Mouse (Mus musculus) CH12.LX (cell line): ENCODE measurements around the gene Pam16. TPM values are rescaled to one million over a fixed set of nuclear protein-coding genes. Genes with fewer than 3 reads are reported as not detected.

Experiments used
- DNase-seq: peaks from one replicate; pipeline ENCODE4 v3.0.0-alpha.2; 2013; ENCODE audit errors: extremely low read depth
- H3K27ac ChIP-seq: 2 replicates; pipeline ENCODE4 v1.5.1; 2012; ENCODE audit warnings: low read depth, mild to moderate bottlenecking, control low read depth, moderate library complexity; ENCODE audit not compliant: insufficient read depth
- H3K27me3 ChIP-seq: replicated peaks from 2 replicates; pipeline ENCODE3; 2012; ENCODE audit warnings: inconsistent platforms
- H3K36me3 ChIP-seq, 2 experiments: replicated peaks in 1 of 2; 2 replicates each; pipeline versions ENCODE3 to v1.6.1; 2012; ENCODE audit warnings: inconsistent platforms in 1 of 2, low read length in 1 of 2, mild to moderate bottlenecking in 1 of 2, mixed read lengths in 1 of 2, moderate library complexity in 1 of 2; ENCODE audit not compliant: control insufficient read depth in 1 of 2, insufficient read depth in 1 of 2
- H3K4me1 ChIP-seq, 2 experiments: 2 replicates each; pipeline ENCODE4 v1.6.1; 2012; ENCODE audit warnings: inconsistent platforms in 1 of 2, moderate library complexity in 1 of 2; ENCODE audit not compliant: insufficient read depth in 2 of 2, control insufficient read depth in 1 of 2
- H3K4me2 ChIP-seq: 2 replicates; pipeline ENCODE4 v1.6.1; 2012; ENCODE audit warnings: low read depth, mild to moderate bottlenecking, control low read depth; ENCODE audit not compliant: poor library complexity, insufficient read depth, severe bottlenecking
- H3K4me3 ChIP-seq, 3 experiments: fragments of 150-350 bp in 1 of 3; sonication (generic) in 1 of 3; replicated peaks in 1 of 3; 2 replicates each; pipeline versions ENCODE3 to v1.5.1; 2011 to 2012; ENCODE audit warnings: low read depth in 2 of 3, low read length in 2 of 3, mild to moderate bottlenecking in 2 of 3, moderate library complexity in 2 of 3, control low read depth in 1 of 3, improper control_type of control experiment in 1 of 3, inconsistent platforms in 1 of 3, mixed read lengths in 1 of 3; ENCODE audit not compliant: poor library complexity in 1 of 3
- H3K79me2 ChIP-seq: replicated peaks from 2 replicates; pipeline ENCODE4 v1.6.1; 2012; ENCODE audit warnings: mild to moderate bottlenecking, moderate library complexity; ENCODE audit not compliant: control insufficient read depth, poor library complexity, insufficient read depth, severe bottlenecking; ENCODE audit errors: extremely low read depth
- H3K9ac ChIP-seq: 2 replicates; pipeline ENCODE4 v1.6.1; 2012; ENCODE audit warnings: low read depth, mild to moderate bottlenecking, control low read depth, moderate library complexity; ENCODE audit not compliant: insufficient read depth
- H3K9me3 ChIP-seq: replicated peaks from 2 replicates; pipeline ENCODE3; 2012; ENCODE audit warnings: low read length, inconsistent platforms, mixed read lengths
- BHLHE40 ChIP-seq: IDR thresholded peaks from 2 replicates; pipeline ENCODE4 v1.6.1; 2011; ENCODE audit warnings: mild to moderate bottlenecking, low read depth, low read length, improper control_type of control experiment
- CHD2 ChIP-seq: IDR thresholded peaks from 2 replicates; pipeline ENCODE4 v1.6.1; 2011; ENCODE audit warnings: low read length, improper control_type of control experiment
- CTCF ChIP-seq, 2 experiments: IDR thresholded peaks in 1 of 2; conservative IDR thresholded peaks in 1 of 2; 2 replicates each; pipeline ENCODE4 v1.5.1; 2011 to 2012; ENCODE audit warnings: low read depth in 2 of 2, low read length in 2 of 2, improper control_type of control experiment in 1 of 2, inconsistent platforms in 1 of 2, mild to moderate bottlenecking in 1 of 2, moderate library complexity in 1 of 2
- ELF1 ChIP-seq: IDR thresholded peaks from 2 replicates; pipeline ENCODE4 v1.6.1; 2014; ENCODE audit warnings: low read depth, mild to moderate bottlenecking, inconsistent platforms, low read length, improper control_type of control experiment
- ETS1 ChIP-seq: conservative IDR thresholded peaks from 2 replicates; pipeline ENCODE4 v1.6.1; 2012; ENCODE audit warnings: low read depth, mild to moderate bottlenecking, inconsistent platforms, low read length, improper control_type of control experiment, moderate library complexity
- GABPA ChIP-seq: IDR thresholded peaks from 2 replicates; pipeline ENCODE4 v1.6.1; 2012; ENCODE audit warnings: low read depth, low read length, improper control_type of control experiment, inconsistent platforms; ENCODE audit not compliant: insufficient replicate concordance
- IRF4 ChIP-seq: IDR thresholded peaks from 2 replicates; pipeline ENCODE4 v1.6.1; 2014; ENCODE audit warnings: low read depth, mild to moderate bottlenecking, inconsistent platforms, low read length, improper control_type of control experiment
- JUND ChIP-seq: conservative IDR thresholded peaks from 2 replicates; pipeline ENCODE4 v1.6.1; 2011; ENCODE audit warnings: low read depth, low read length, improper control_type of control experiment
- KAT2A ChIP-seq: IDR thresholded peaks from 2 replicates; pipeline ENCODE4 v1.6.1; 2012; ENCODE audit warnings: low read length, improper control_type of control experiment, inconsistent platforms; ENCODE audit not compliant: insufficient replicate concordance
- MAX ChIP-seq: IDR thresholded peaks from 2 replicates; pipeline ENCODE4 v1.6.1; 2011; ENCODE audit warnings: low read length, improper control_type of control experiment
- MAZ ChIP-seq: IDR thresholded peaks from 2 replicates; pipeline ENCODE4 v1.6.1; 2012; ENCODE audit warnings: low read depth, mild to moderate bottlenecking, inconsistent platforms, low read length, improper control_type of control experiment, moderate library complexity
- MEF2A ChIP-seq: IDR thresholded peaks from 2 replicates; pipeline ENCODE4 v1.6.1; 2014; ENCODE audit warnings: low read depth, mild to moderate bottlenecking, inconsistent platforms, low read length, improper control_type of control experiment, borderline replicate concordance
- MXI1 ChIP-seq: IDR thresholded peaks from 2 replicates; pipeline ENCODE4 v1.6.1; 2011; ENCODE audit warnings: mild to moderate bottlenecking, low read depth, low read length, improper control_type of control experiment
- MYC ChIP-seq: IDR thresholded peaks from 2 replicates; pipeline ENCODE4 v1.6.1; 2011; ENCODE audit warnings: low read depth, mild to moderate bottlenecking, improper control_type of control experiment, low read length
- NELFE ChIP-seq: IDR thresholded peaks from 2 replicates; pipeline ENCODE4 v1.6.1; 2011; ENCODE audit warnings: low read depth, low read length, improper control_type of control experiment
- NRF1 ChIP-seq: IDR thresholded peaks from 2 replicates; pipeline ENCODE4 v1.6.1; 2014; ENCODE audit warnings: low read depth, mild to moderate bottlenecking, inconsistent platforms, low read length, improper control_type of control experiment, moderate library complexity
- POLR2A ChIP-seq: IDR thresholded peaks from 2 replicates; pipeline ENCODE4 v1.6.1; 2011; ENCODE audit warnings: low read depth, mild to moderate bottlenecking, improper control_type of control experiment, low read length
- RAD21 ChIP-seq: IDR thresholded peaks from 2 replicates; pipeline ENCODE4 v1.6.1; 2011; ENCODE audit warnings: low read depth, mild to moderate bottlenecking, low read length, improper control_type of control experiment, moderate library complexity
- SMC3 ChIP-seq: IDR thresholded peaks from 2 replicates; pipeline ENCODE4 v1.6.1; 2011; ENCODE audit warnings: low read depth, low read length, improper control_type of control experiment
- TCF12 ChIP-seq: IDR thresholded peaks from 2 replicates; pipeline ENCODE4 v1.6.1; 2014; ENCODE audit warnings: low read depth, mild to moderate bottlenecking, inconsistent platforms, low read length, improper control_type of control experiment
- USF1 ChIP-seq: IDR thresholded peaks from 2 replicates; pipeline ENCODE4 v1.6.1; 2014; ENCODE audit warnings: low read depth, mild to moderate bottlenecking, inconsistent platforms, low read length, improper control_type of control experiment
- ZC3H11A ChIP-seq: IDR thresholded peaks from 2 replicates; pipeline ENCODE4 v1.6.1; 2012; ENCODE audit warnings: low read depth, mild to moderate bottlenecking, inconsistent platforms, low read length, improper control_type of control experiment
- ZMIZ1 ChIP-seq: IDR thresholded peaks from 2 replicates; pipeline ENCODE4 v1.6.1; 2012; ENCODE audit warnings: low read depth, mild to moderate bottlenecking, inconsistent platforms, low read length, improper control_type of control experiment
- dilution Hi-C: fragments of 300-500 bp; cut with MboI; formaldehyde crosslinking; loops from 2 replicates; pipeline ENCODE4 v1.14.3; 2020; ENCODE audit warnings: low sequenced_read_pairs; ENCODE audit not compliant: extremely low pct_unique_long_range_greater_than_20kb, extremely low pct_ligation_motif_present
- in situ Hi-C: fragments of 300-500 bp; cut with MboI; formaldehyde crosslinking; loops from 3 replicates; pipeline ENCODE4 v1.14.3; 2019; ENCODE audit warnings: low sequenced_read_pairs, low pct_ligation_motif_present, low pct_unique_long_range_greater_than_20kb, mixed read lengths
- polyA plus RNA-seq: library from polyadenylated mRNA; unstranded; fragments of >175 nt; gene quantifications from 2 replicates; pipeline ENCODE4 v1.2.1, GENCODE M21; 2012; ENCODE audit warnings: low read depth; ENCODE audit not compliant: insufficient read length
- total RNA-seq, 2 experiments: library from RNA; depleted of rRNA; stranded (reverse); fragments of 300-350 nt in 1 of 2; fragments of >200 nt in 1 of 2; gene quantifications; 2 replicates each; pipeline ENCODE4 v1.2.3; 2012 to 2014

Gene Pam16
- total and polyA plus RNA-seq, 3 experiments: 11.6 to 152 (median 103) TPM

GRCm38 (mm10) chr16:4629950-4630349 lies 5.2 kb upstream of the Pam16 start:
- in situ Hi-C loops (loop anchor here (5.0 to 25.0 kb wide), 2 partner anchors 42 to 507 kb away; partner anchors contain the start of genes Ppl and Sec14l5), dilution Hi-C loops (no loop called here)
- Histone ChIP-seq H3K9me3 (no peaks in the 10 kb centered on the region), H3K4me1 (peaks cover 3 to 31% of the 10 kb centered on the region in 2 experiments; a peak in 2 of 4 replicates), H3K4me2 (no peak overlapping the region), H3K36me3 (peaks cover 75 to 93% of the 10 kb centered on the region in 2 experiments), H3K27me3 (no peaks in the 10 kb centered on the region), H3K4me3 (no peak overlapping the region), H3K27ac (no peak overlapping the region), H3K9ac (no peak overlapping the region), H3K79me2 (no peaks in the 10 kb centered on the region)
- TF ChIP-seq RAD21: peak; percentile 94
- TF ChIP-seq JUND: no peak
- 0 out of 2 replicates have a peak, but pooled peaks have one; percentile 21 for TF ChIP-seq NRF1
- TF ChIP-seq SMC3: peak; percentile 99
- TF ChIP-seq KAT2A: no peak
- 0 out of 2 replicates have a peak, but pooled peaks have one; percentile 14 for TF ChIP-seq USF1
- peak; percentile 98 to 99 for TF ChIP-seq CTCF (conservative IDR thresholded peaks at IDR 0.05 in 1 of 2, IDR thresholded peaks at IDR 0.05 in 1 of 2; ENCODE audit: low read depth in 2 of 2, low read length in 2 of 2)
- 0 out of 2 replicates have a peak, but pooled peaks have one; percentile 67 for TF ChIP-seq MAZ
- peak; percentile 71 for TF ChIP-seq ZC3H11A
- TF ChIP-seq ETS1: no peak
- peak; percentile 44; the same call in 1 of the 2 replicates for TF ChIP-seq NELFE
- peak; percentile 44; the same call in 1 of the 2 replicates for TF ChIP-seq MEF2A
- TF ChIP-seq POLR2A: 0 out of 2 replicates have a peak, but pooled peaks have one; percentile 19
- peak; percentile 62 for TF ChIP-seq BHLHE40
- TF ChIP-seq MAX: peak; percentile 52; the same call in 1 of the 2 replicates
- DNase-seq: peak; percentile 79

GRCm38 (mm10) chr16:4628898-4629419 lies 4.2 kb upstream of the Pam16 start:
- in situ Hi-C loops (loop anchor here (25.0 kb wide), 1 partner anchor 508 kb away; the partner anchor contains the start of genes Ppl and Sec14l5), dilution Hi-C loops (no loop called here)
- H3K27ac ChIP-seq: no peak overlapping the region
- no peaks in the 10 kb centered on the region for H3K9me3 ChIP-seq
- no peak overlapping the region for H3K4me3 ChIP-seq
- no peak overlapping the region for H3K4me2 ChIP-seq
- H3K4me1 ChIP-seq: peaks cover 3 to 33% of the 10 kb centered on the region in 2 experiments; a peak in 2 of 4 replicates
- peaks cover 66 to 83% of the 10 kb centered on the region in 2 experiments for H3K36me3 ChIP-seq
- peaks cover 5% of the 10 kb centered on the region for H3K79me2 ChIP-seq
- DNase-seq: no peak
- no peaks in the 10 kb centered on the region for H3K27me3 ChIP-seq
- TF ChIP-seq MEF2A: no peak
- TF ChIP-seq NELFE: no peak
- no peak for TF ChIP-seq ELF1
- no peak for TF ChIP-seq GABPA
- TF ChIP-seq USF1: no peak
- TF ChIP-seq IRF4: no peak
- no peak for TF ChIP-seq ZC3H11A
- no peak for TF ChIP-seq MYC
- no peak for TF ChIP-seq ZMIZ1
- no peak for TF ChIP-seq MXI1
- TF ChIP-seq JUND: no peak
- no peak for TF ChIP-seq CHD2
- no peak for TF ChIP-seq TCF12
- no peak for TF ChIP-seq RAD21
- no peak for TF ChIP-seq MAX
- no peak for TF ChIP-seq CTCF (conservative IDR thresholded peaks at IDR 0.05 in 1 of 2, IDR thresholded peaks at IDR 0.05 in 1 of 2; ENCODE audit: low read depth in 2 of 2, low read length in 2 of 2)
- no peak overlapping the region for H3K9ac ChIP-seq
